Mouse (Mus musculus) adrenal gland, adult 8-10 months (tissue): ENCODE data around the gene Atp11a. TPM values are rescaled to one million over a fixed set of nuclear protein-coding genes. Genes with fewer than 3 reads are reported as not detected.

Experiments
- DNase-seq: peaks from one replicate; pipeline ENCODE4 v3.0.0; 2022
- total RNA-seq, 4 experiments: library from RNA; stranded (reverse); gene quantifications; 2 replicates each; pipeline ENCODE4 v1.2.4; 2022

Atp11a gene
- total RNA-seq, 4 experiments from 2014 or later, result 139 to 237 (median 193) TPM

GRCm38 (mm10) chr8:12822892-12823291 is 66.1 kb downstream of the Atp11a start:
- no peak for DNase-seq

DNA sequence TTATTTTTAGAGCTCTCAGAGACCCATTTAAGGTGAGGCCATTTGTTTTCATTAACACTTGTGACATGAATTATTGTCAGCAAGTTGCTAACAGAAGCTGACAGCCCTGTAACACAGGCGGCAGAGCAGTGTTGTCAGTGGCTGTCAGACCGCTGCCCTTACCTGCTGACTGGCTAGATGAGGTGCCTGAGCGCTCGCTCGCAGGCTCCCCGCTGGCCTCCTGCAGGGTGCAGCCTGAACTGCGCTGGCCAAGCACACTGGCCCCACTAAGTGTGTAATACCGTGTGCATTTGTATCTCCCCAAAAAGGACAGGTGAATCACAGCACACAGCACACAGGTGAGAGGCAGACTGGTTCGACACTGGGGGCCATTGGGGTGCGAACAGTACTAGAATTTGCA is 67.7 kb downstream of the Atp11a start:
- DNase-seq, result no peak

- DNase-seq, result no peak
These were observed 68.4 kb downstream of the Atp11a start for GRCm38 (mm10) chr8:12825236-12825635.

DNA sequence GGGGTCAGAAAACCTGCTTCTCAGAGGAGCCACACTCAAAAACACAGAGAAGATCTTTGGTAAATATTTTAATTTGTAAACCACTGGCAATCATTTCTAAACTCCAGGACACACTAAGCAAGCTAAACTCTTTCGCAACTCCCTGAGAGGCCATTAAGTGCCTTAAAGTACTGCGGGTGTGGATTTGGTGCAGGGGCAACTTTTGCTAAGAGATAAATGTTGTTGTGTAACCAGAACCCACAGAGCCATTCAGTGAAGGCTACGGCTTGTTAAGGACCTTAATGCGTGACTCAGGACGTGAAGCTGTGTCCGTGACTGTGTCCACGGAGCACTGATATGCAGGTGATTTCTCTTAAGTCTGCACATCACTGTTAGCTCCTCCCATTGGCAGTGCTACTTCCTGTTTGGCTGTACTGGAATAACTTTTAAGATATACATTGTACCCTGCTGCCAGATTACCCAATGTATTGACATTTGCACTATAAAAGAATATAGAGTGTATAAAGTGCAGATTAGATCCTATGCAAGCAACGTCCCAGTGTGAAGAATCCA is 68.9 kb downstream of the Atp11a start:
- no peak for DNase-seq

DNA sequence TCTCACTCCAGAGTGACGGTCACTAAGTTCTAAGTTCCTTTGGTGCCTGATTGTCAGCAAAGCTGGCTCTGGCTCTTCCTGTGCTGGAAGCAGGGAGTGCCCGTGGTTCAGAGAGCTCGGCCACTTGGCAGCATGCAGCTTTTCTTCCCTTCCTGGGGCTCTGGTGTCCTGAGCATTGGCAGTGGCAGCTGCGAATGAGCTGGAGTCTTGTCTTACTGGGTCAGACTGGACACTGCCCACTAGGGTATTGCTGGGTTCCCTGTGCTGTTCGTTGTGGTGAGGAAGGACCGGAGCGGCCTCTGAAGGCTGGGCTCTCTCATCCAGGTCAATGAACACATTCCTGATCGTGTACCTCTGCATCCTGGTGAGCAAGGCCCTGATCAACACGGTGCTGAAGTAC is 70.3 kb downstream of the Atp11a start:
- DNase-seq, result no peak

- no peak for DNase-seq
These were observed 71.5 kb downstream of the Atp11a start for GRCm38 (mm10) chr8:12828298-12828697.

DNA sequence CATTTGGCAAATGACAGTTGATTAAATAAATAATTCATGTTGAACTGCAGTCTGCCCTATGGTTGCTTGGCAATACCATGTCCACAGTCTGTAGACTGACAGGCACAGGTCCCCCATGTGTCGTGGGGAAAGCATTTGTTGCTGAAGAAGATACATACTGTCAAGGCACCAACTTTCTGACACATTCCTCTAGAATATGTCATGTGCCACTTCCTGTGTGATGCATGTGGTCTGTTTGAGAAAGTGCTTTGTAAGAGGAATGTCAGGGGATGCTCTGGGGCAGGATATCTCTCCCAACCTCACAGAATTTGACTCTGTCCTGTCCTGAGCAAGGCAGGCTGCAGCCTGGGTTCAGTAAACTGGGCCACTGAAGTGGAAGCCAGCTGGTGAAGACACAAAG is 72.6 kb downstream of the Atp11a start:
- DNase-seq, result no peak

GRCm38 (mm10) chr8:12831659-12832589 is 75.1 kb downstream of the Atp11a start:
- DNase-seq, result no peak

DNA sequence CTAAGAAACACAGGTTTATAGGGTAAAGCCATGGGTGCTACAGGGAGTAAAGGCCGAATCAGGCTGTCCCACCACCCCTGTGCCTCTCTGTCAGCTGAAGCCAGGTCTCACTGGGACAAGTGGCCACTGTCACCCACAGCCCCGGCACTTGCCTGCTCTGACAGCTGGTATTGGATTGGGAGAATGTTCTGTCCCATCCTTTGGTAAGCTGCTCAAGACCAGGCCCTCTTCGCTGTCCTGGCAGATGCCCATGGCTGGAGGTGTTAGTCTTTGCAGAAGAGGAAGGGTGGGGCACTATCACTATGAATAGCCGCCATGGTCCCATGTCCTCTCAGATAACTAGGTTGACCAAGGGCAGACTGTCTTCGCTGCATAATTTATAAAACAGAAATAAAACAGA is 76.8 kb downstream of the Atp11a start:
- no peak for DNase-seq

DNA sequence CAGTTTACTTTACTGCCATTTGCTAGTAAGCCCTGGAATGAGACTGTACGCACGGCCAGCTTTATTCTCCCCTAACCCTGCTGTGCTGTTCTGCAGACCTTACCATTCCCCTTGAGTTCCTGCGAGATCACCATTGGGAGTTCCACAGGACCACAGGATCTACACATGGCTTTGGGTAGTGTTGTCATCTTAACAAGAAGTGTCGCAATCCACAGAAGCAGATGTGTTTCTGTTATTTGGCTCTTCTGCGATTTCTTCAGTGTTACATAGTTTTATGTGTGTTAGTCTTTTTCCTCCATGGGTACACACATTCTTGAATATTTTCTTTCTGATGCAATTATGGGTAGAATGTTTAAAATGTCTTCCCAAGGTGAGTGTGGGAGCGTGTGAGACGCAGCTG is 84.0 kb downstream of the Atp11a start:
- DNase-seq, result no peak

DNA sequence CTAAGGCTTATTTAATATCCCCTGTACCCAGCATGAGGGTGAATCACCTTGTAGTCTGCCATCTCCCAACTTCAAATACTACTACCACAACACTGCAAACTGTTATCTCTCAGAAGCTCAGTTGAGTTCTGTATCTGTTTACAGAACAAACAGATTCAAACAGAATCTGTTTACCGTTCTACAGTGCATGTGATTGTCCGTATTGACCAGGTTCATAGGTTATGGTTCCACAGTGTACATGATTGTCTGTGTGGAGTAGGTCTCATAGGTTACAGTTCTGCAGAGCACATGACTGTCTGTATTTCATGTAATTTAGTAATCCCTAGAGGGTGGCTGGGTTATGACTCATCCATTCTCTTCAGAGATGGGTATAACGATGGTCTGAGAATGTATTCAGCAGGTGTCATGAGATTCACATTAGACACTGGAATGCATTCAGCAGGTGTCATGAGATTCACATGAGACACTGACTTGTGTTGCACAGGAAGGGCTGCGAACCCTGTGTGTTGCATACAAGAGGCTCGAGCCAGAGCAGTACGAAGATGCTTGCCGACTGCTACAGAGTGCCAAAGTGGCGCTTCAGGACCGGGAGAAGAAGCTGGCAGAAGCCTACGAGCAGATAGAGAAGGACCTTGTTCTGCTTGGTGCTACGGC is 85.7 kb downstream of the Atp11a start:
- no peak for DNase-seq

DNA sequence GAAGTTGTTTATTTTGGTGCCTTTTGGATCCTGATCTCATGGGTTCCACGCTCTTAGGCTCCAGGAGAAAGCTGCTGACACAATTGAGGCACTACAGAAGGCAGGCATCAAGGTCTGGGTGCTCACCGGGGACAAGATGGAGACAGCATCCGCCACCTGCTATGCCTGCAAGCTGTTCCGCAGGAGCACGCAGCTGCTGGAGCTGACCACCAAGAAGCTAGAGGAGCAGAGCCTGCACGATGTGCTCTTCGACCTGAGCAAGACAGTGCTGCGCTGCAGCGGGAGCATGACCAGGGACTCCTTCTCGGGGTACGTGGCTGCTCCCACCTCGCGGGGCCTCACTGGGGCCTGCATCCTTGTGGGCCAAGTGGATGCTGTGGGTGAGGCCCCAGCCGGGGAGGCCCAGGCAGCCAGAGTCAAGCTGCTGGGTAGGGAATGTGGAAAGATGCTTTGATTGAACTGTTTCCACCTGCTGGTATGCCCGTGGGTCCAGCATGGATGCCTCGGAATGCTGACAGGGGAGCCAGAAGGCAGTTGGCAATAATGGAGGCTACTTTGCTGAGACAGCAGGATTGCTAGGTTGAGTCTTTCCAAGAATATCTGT is 87.6 kb downstream of the Atp11a start:
- no peak for DNase-seq

- DNase-seq, result no peak
These were observed 89.6 kb downstream of the Atp11a start for GRCm38 (mm10) chr8:12846447-12846846.

GRCm38 (mm10) chr8:12851241-12851640 is 94.4 kb downstream of the Atp11a start:
- no peak for DNase-seq

DNA sequence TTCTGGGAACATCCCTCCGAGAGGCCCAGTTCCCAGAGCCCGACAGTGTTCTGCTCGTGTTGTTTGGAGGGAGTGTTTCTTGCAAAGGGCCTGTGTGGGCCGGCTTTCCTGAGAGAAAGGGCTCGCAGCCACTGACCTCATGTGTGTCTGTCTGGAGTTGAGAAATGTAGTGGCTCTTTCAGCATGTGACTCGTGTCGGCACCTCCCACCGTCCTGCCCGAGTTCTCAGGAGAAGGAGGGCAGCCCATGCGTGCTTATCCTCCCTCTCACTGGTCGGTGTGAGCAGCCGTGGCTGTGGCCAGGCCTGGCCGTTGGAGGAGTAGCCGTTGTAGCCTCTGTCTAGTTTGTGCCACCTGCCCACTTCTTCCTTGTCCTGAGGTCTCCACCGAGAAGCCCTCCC is 99.2 kb downstream of the Atp11a start:
- no peak for DNase-seq

- DNase-seq, result no peak
These were observed 106.2 kb downstream of the Atp11a start for GRCm38 (mm10) chr8:12863061-12863460.

- no peak for DNase-seq
These were observed 106.8 kb downstream of the Atp11a start for GRCm38 (mm10) chr8:12863608-12864007.

GRCm38 (mm10) chr8:12865790-12866189 is 109.0 kb downstream of the Atp11a start:
- DNase-seq, result no peak

- no peak for DNase-seq
These were observed 112.8 kb downstream of the Atp11a start for GRCm38 (mm10) chr8:12869661-12870060.

- DNase-seq, result no peak
These were observed 113.8 kb downstream of the Atp11a start for GRCm38 (mm10) chr8:12870656-12871055.

DNA sequence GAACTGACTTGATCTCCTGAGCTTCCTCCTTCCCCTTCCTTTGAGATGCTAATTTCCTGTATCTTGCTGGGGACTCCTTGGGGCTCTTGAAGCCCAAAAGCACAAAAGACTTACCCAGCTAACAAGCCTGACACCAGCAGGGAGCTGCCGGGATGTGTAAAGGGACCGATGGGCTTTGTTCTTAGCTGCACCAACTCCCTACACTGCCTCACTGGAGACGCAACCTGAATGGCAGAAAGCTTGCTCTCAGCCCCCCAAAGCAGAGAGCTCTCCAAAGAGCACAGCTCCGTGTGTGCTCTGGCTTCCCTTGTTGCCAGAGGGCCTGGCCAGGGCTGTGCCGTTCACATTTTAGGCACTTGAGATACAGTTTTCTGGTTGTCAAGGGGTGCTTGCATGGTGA is 114.6 kb downstream of the Atp11a start:
- DNase-seq, result no peak

DNA sequence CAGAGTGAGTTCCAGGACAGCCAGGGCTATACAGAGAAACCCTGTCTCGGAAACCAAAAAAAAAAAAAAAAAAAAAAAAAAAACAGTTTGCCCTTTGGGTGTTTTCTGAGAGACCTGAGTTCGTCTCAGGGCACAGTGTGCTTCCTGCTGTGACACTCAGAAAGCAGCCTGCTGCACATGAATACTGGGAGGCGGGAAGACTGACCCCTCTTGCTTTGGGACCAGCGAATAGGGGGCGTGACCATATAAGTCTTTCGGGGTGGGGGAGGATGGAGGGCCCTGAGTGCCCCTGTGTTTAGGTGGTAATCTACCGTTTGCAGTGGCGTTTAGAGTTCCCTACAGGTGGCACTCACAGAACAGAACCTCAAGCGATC is 116.2 kb downstream of the Atp11a start:
- DNase-seq, result no peak

DNA sequence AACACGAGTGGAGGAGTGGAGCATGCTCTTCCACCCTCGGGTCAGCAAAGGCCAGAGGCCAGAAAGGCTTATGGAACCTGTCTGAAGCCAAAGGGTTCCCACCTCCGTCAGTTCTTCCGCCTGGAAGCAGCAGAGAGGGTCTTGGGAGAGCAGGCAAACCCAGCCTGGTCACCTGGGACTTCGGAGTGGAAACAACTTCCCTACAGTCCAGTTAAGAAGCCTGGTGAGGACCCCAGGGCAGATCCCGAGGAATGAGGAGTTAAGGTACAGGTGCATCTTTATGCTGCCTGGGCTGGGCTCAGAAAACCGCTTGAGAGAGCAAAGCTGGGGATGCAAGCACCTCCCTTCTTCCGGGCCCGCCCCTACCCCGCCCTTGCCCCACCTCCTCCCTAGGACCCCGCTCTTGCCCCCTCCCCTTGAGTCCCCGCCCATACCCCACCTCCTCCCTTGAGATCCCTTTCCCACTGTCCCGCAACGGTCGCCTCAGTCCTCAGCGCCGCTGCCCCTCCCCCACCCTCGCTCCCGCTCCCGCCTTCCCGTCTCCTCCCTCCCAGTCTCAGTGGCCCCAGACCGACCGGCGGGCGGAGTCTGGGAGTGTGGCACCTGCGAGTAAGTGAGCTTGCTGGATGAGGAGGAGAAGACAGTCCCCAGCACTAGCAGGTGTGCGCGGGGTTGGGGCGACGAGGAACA is 116.7 kb downstream of the Atp11a start, which contains the start of gene Mcf2l:
Mcf2l (plus strand) TSS at position 450 of the 690 bp plus-strand sequence.
- no peak for DNase-seq
